Mouse (Mus musculus) liver (tissue): ENCODE data around the gene Tsc22d4.
A peak's percentile ranks its signal among the peaks of the same experiment; 100 is the strongest.

Experiments
- DNase-seq: peaks from one replicate; pipeline ENCODE4 v3.0.0-alpha.2; 2020; ENCODE audit warnings: mixed read lengths

Gene Tsc22d4

GRCm38 (mm10) chr5:137745214-137746171, at the start of gene Tsc22d4:
TSS of gene Tsc22d4 (plus strand) at chr5:137745730.
- peak; percentile 89 for DNase-seq

- no peak for DNase-seq
These were observed 49.6 kb upstream of the Tsc22d4 start for GRCm38 (mm10) chr5:137695930-137696329.

GRCm38 (mm10) chr5:137699080-137699479, 46.5 kb upstream of the Tsc22d4 start:
- no peak for DNase-seq

GRCm38 (mm10) chr5:137699850-137700249, 45.7 kb upstream of the Tsc22d4 start:
- peak; percentile 33 for DNase-seq

- DNase-seq: no peak
These were observed 40.3 kb upstream of the Tsc22d4 start for GRCm38 (mm10) chr5:137705242-137705641.

GRCm38 (mm10) chr5:137706913-137707633, 38.5 kb upstream of the Tsc22d4 start:
- peak; percentile 54 for DNase-seq

GRCm38 (mm10) chr5:137713454-137713853, 32.1 kb upstream of the Tsc22d4 start:
- DNase-seq: no peak

GRCm38 (mm10) chr5:137715685-137716084, 29.8 kb upstream of the Tsc22d4 start:
- no peak for DNase-seq

- no peak for DNase-seq
These were observed 27.3 kb upstream of the Tsc22d4 start for GRCm38 (mm10) chr5:137718020-137718790.

GRCm38 (mm10) chr5:137719088-137719487, 26.4 kb upstream of the Tsc22d4 start:
- DNase-seq: no peak

- peak; percentile 77 for DNase-seq
These were observed 24.9 kb upstream of the Tsc22d4 start for GRCm38 (mm10) chr5:137720558-137721164.

GRCm38 (mm10) chr5:137723840-137724239, 21.7 kb upstream of the Tsc22d4 start:
- DNase-seq: no peak

- DNase-seq: no peak
These were observed 18.8 kb upstream of the Tsc22d4 start for GRCm38 (mm10) chr5:137726767-137727166.

- DNase-seq: no peak
These were observed 11.8 kb upstream of the Tsc22d4 start for GRCm38 (mm10) chr5:137733638-137734288.

- no peak for DNase-seq
These were observed 11.1 kb upstream of the Tsc22d4 start for GRCm38 (mm10) chr5:137734289-137735061.

- no peak for DNase-seq
These were observed 8.1 kb upstream of the Tsc22d4 start for GRCm38 (mm10) chr5:137737400-137737940.

GRCm38 (mm10) chr5:137738516-137738915, 7.0 kb upstream of the Tsc22d4 start:
- DNase-seq: no peak

GRCm38 (mm10) chr5:137739471-137739870, 6.1 kb upstream of the Tsc22d4 start:
- DNase-seq: no peak

- no peak for DNase-seq
These were observed 5.0 kb upstream of the Tsc22d4 start for GRCm38 (mm10) chr5:137740506-137740905.

GRCm38 (mm10) chr5:137741023-137741931, 4.3 kb upstream of the Tsc22d4 start, which contains the start of gene Nyap1:
TSS of gene Nyap1 (minus strand) at chr5:137741607.
- DNase-seq: peak; percentile 92
